12 mouse cellular contexts compared by ENCODE assay signal in the genomic region with DNA sequence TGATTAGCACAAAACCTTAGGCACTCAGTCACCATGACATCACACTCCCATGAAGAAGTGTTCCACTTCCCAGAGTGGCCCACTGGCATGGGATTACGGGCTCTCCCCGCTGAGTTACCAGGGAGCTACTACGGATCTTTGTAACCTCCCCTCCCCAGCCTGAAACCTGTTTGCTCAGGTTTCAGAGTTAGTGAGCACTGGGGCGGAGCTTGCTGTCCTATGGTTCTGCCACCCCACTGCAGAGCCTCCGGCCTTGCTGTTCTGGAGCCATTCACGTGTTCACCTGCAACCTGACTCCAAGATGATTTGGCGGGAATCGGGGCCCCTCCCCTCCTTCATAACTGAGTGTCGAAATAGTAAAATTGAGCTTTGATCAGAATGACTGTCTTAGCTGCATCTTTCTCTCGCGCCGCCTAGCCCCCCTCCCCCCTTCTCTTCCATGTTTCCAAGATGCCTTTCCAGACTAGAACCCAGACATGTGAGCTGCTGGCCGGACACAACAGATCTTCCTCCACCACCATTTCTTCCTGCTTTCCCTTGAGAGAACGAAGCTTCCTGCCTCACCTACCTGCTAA.
DNase-seq lines count a peak whose midpoint lies in the region; ATAC-seq and TF ChIP-seq lines count a peak whose summit lies in the region.
"Had no signal": no experiment of that assay in that cellular context is flagged by ENCODE, and none has a peak within 500 bp of the region (broad histone marks: within the 10 kb centered on the region; RNA-seq: fewer than 3 reads in every experiment).

No protein-coding gene starts in this region.

- peak; percentile 59 for DNase-seq in midbrain, embryonic 11.5 days (ENCODE audit: low spot score, missing footprints)
- DNase-seq in kidney, adult 18-20 months = peak; percentile 45
- peak; percentile 64 for DNase-seq in limb, embryonic 14.5 days (ENCODE audit: low spot score)
- DNase-seq in yolk sac, embryonic 10.5 days (ENCODE audit: low spot score) = peak; percentile 24
- DNase-seq in spleen, adult 18-20 months = no peak
- no peak for DNase-seq in left cerebral cortex, postnatal 36 days (ENCODE audit: low spot score in 2 of 2)
- no peak for DNase-seq in spleen, postnatal 4 days (ENCODE audit: low spot score in 2 of 2)

- WGBS in midbrain, embryonic 11.5 days = 58% methylated on average over 14 of the region's 14 CpGs
- WGBS in midbrain, embryonic 16.5 days = 54% methylated on average over 14 of the region's 14 CpGs
- WGBS in limb, embryonic 14.5 days = 24% methylated on average over 14 of the region's 14 CpGs

- no peaks in the 10 kb centered on the region for H3K36me3 ChIP-seq in midbrain, embryonic 11.5 days (ENCODE audit: control insufficient read depth, insufficient read depth, low read length)
- H3K36me3 ChIP-seq in midbrain, embryonic 16.5 days (ENCODE audit: control insufficient read depth, insufficient read depth, low read length) = no peaks in the 10 kb centered on the region
- no peaks in the 10 kb centered on the region for H3K36me3 ChIP-seq in limb, embryonic 14.5 days (ENCODE audit: control insufficient read depth, insufficient read depth, low read length)
- H3K36me3 ChIP-seq: forebrain, embryonic 12.5 days had no signal

- ATAC-seq in midbrain, embryonic 11.5 days (ENCODE audit: low FRiP score) = no peak
- no peak for ATAC-seq in midbrain, embryonic 16.5 days
- ATAC-seq in limb, embryonic 14.5 days (ENCODE audit: low FRiP score, low read depth) = no peak
- ATAC-seq: activated CD4-positive, CD25-positive, alpha-beta regulatory T cell, adult 4 months had no signal

- no peak overlapping the region for H3K4me3 ChIP-seq in midbrain, embryonic 11.5 days (ENCODE audit: low read depth, low read length)
- H3K4me3 ChIP-seq in midbrain, embryonic 16.5 days (ENCODE audit: low read depth, low read length) = no peak overlapping the region
- no peak overlapping the region for H3K4me3 ChIP-seq in limb, embryonic 14.5 days (replicated peaks; ENCODE audit: low read length)
- H3K4me3 ChIP-seq: forebrain, embryonic 12.5 days had no signal

- H3K4me1 ChIP-seq in midbrain, embryonic 11.5 days (ENCODE audit: control insufficient read depth, insufficient read depth, low read length) = no peaks in the 10 kb centered on the region
- no peaks in the 10 kb centered on the region for H3K4me1 ChIP-seq in midbrain, embryonic 16.5 days (ENCODE audit: control insufficient read depth, insufficient read depth, low read length)
- no peaks in the 10 kb centered on the region; the same call in 1 of the 2 replicates for H3K4me1 ChIP-seq in limb, embryonic 14.5 days (ENCODE audit: control insufficient read depth, insufficient read depth, low read length)
- H3K4me1 ChIP-seq: forebrain, embryonic 12.5 days had no signal

- no peak overlapping the region for H3K27ac ChIP-seq in midbrain, embryonic 11.5 days (ENCODE audit: low read depth, low read length)
- H3K27ac ChIP-seq in midbrain, embryonic 16.5 days (ENCODE audit: low read length) = no peak overlapping the region
- H3K27ac ChIP-seq in limb, embryonic 14.5 days (replicated peaks; ENCODE audit: low read depth, low read length) = no peak overlapping the region
- H3K27ac ChIP-seq: forebrain, embryonic 12.5 days; liver, embryonic 14.5 days had no signal

- no peaks in the 10 kb centered on the region for H3K27me3 ChIP-seq in midbrain, embryonic 11.5 days (ENCODE audit: control insufficient read depth, insufficient read depth, low read length)
- no peaks in the 10 kb centered on the region for H3K27me3 ChIP-seq in midbrain, embryonic 16.5 days (ENCODE audit: control insufficient read depth, insufficient read depth, low read depth, low read length)
- no peaks in the 10 kb centered on the region for H3K27me3 ChIP-seq in limb, embryonic 14.5 days (ENCODE audit: control insufficient read depth, insufficient read depth, low read length)
- H3K27me3 ChIP-seq: forebrain, embryonic 12.5 days had no signal

- no peak overlapping the region for H3K9ac ChIP-seq in midbrain, embryonic 11.5 days (ENCODE audit: low read length)
- no peak overlapping the region for H3K9ac ChIP-seq in midbrain, embryonic 16.5 days (ENCODE audit: low read depth, low read length)
- no peak overlapping the region for H3K9ac ChIP-seq in limb, embryonic 14.5 days (ENCODE audit: low read depth, low read length, severe bottlenecking)
- H3K9ac ChIP-seq: forebrain, embryonic 12.5 days; liver, embryonic 14.5 days had no signal

- intact Hi-C loops in left cerebral cortex, postnatal 36 days (cut with DNase I) = no loop called here

- no peaks in the 10 kb centered on the region for H3K9me3 ChIP-seq in midbrain, embryonic 11.5 days (ENCODE audit: control insufficient read depth, low read length)
- H3K9me3 ChIP-seq in midbrain, embryonic 16.5 days (replicated peaks; ENCODE audit: control insufficient read depth, low read length, poor library complexity, severe bottlenecking) = no peaks in the 10 kb centered on the region
- no peaks in the 10 kb centered on the region for H3K9me3 ChIP-seq in limb, embryonic 14.5 days (ENCODE audit: control insufficient read depth, low read length)
- H3K9me3 ChIP-seq: forebrain, embryonic 12.5 days had no signal

- no peak for TF ChIP-seq POLR2A in limb, embryonic 14.5 days (IDR thresholded peaks at IDR 0.05; ENCODE audit: borderline replicate concordance, extremely low read depth, insufficient read depth, insufficient read length)

- no peak overlapping the region for H3K4me2 ChIP-seq in midbrain, embryonic 11.5 days
- no peak overlapping the region for H3K4me2 ChIP-seq in midbrain, embryonic 16.5 days (ENCODE audit: low read length)
- no peak overlapping the region for H3K4me2 ChIP-seq in limb, embryonic 14.5 days (replicated peaks; ENCODE audit: low read depth, low read length, severe bottlenecking)
- H3K4me2 ChIP-seq: forebrain, embryonic 12.5 days; heart, embryonic 11.5 days had no signal

Comparison
In these comparisons a context has a peak if more than half of its experiments do, and no peak if none do; other contexts are left out.
1. DNase-seq: peak in midbrain, embryonic 11.5 days (single experiment), kidney, adult 18-20 months (single experiment), limb, embryonic 14.5 days (single experiment) and yolk sac, embryonic 10.5 days (single experiment); none in spleen, adult 18-20 months (0 of 2), left cerebral cortex, postnatal 36 days (0 of 2) and spleen, postnatal 4 days (0 of 2).